Mouse (Mus musculus): Measurements from ENCODE around the gene Pcbd2. TPM values are rescaled to one million over a fixed set of nuclear protein-coding genes. Genes with fewer than 3 reads are reported as not detected.

The Pcbd2 gene
- polyA plus RNA-seq (2012; rRNA removed), result 14.1 and 23.5 TPM in 2 replicates

- Histone ChIP-seq H3K27ac (ENCODE audit: insufficient read depth, low read length) (peak within 1 kb of the TSS; percentile 93), H3K4me3 (ENCODE audit: extremely low read depth, insufficient read depth, insufficient read length) (peak within 1 kb of the TSS; percentile 76)
- under 1% methylated on average over 73 of the region's 73 CpGs for WGBS
Observed at GRCm38 (mm10) chr13:55727120-55727838, at the start of gene Pcbd2. Pcbd2 (plus strand) TSS chr13:55727368.

GRCm38 (mm10) chr13:55682201-55682600 is 45.0 kb upstream of the Pcbd2 start:
- H3K27ac ChIP-seq (ENCODE audit: insufficient read depth, low read length), result no peak overlapping the region
- H3K27me3 ChIP-seq (ENCODE audit: control insufficient read depth, insufficient read depth, low read length), result no peaks in the 10 kb centered on the region
- H3K4me1 ChIP-seq (ENCODE audit: control insufficient read depth, insufficient read depth, insufficient read length), result no peaks in the 10 kb centered on the region
- TF ChIP-seq POLR2A (IDR thresholded peaks at IDR 0.05; ENCODE audit: low read depth, low read length) (no peak), CTCF (IDR thresholded peaks at IDR 0.05; ENCODE audit: extremely low read depth, insufficient read depth, insufficient read length, insufficient replicate concordance) (no peak)
- H3K4me3 ChIP-seq (ENCODE audit: extremely low read depth, insufficient read depth, insufficient read length), result no peak overlapping the region
- 94% methylated on average over 9 of the region's 9 CpGs for WGBS
- H3K36me3 ChIP-seq (ENCODE audit: control insufficient read depth, insufficient read depth, low read length), result peaks cover 19% of the 10 kb centered on the region
- DNase-seq (ENCODE audit: low read depth in 1 of 2, low spot score in 2 of 2), result no peak

More at GRCm38 (mm10) chr13:55727120-55727838, at the start of gene Pcbd2:
- Histone ChIP-seq H3K36me3 (ENCODE audit: control insufficient read depth, insufficient read depth, low read length) (peaks cover 2% of the 10 kb centered on the region; the same call in 1 of the 2 replicates), H3K27me3 (ENCODE audit: control insufficient read depth, insufficient read depth, low read length) (no peaks in the 10 kb centered on the region), H3K4me1 (ENCODE audit: control insufficient read depth, insufficient read depth, insufficient read length) (no peaks in the 10 kb centered on the region)
- peak; percentile 67 to 89 for DNase-seq (ENCODE audit: low read depth in 1 of 2, low spot score in 2 of 2)
- TF ChIP-seq POLR2A (IDR thresholded peaks at IDR 0.05; ENCODE audit: low read depth, low read length), result peak; percentile 42
- no peak for TF ChIP-seq CTCF (IDR thresholded peaks at IDR 0.05; ENCODE audit: extremely low read depth, insufficient read depth, insufficient read length, insufficient replicate concordance)

GRCm38 (mm10) chr13:55683581-55683980 is 43.6 kb upstream of the Pcbd2 start:
- Histone ChIP-seq H3K4me1 (ENCODE audit: control insufficient read depth, insufficient read depth, insufficient read length) (no peaks in the 10 kb centered on the region), H3K27me3 (ENCODE audit: control insufficient read depth, insufficient read depth, low read length) (no peaks in the 10 kb centered on the region), H3K27ac (ENCODE audit: insufficient read depth, low read length) (no peak overlapping the region), H3K4me3 (ENCODE audit: extremely low read depth, insufficient read depth, insufficient read length) (no peak overlapping the region), H3K36me3 (ENCODE audit: control insufficient read depth, insufficient read depth, low read length) (peaks cover 12% of the 10 kb centered on the region)
- 91% methylated on average over 3 of the region's 3 CpGs for WGBS
- no peak for DNase-seq (ENCODE audit: low read depth in 1 of 2, low spot score in 2 of 2)
- TF ChIP-seq POLR2A (IDR thresholded peaks at IDR 0.05; ENCODE audit: low read depth, low read length), result no peak
- TF ChIP-seq CTCF (IDR thresholded peaks at IDR 0.05; ENCODE audit: extremely low read depth, insufficient read depth, insufficient read length, insufficient replicate concordance), result no peak

GRCm38 (mm10) chr13:55686107-55686633 is 41.0 kb upstream of the Pcbd2 start:
- WGBS, result 78% methylated on average over 9 of the region's 9 CpGs
- peaks cover 5% of the 10 kb centered on the region for H3K36me3 ChIP-seq (ENCODE audit: control insufficient read depth, insufficient read depth, low read length)
- H3K27ac ChIP-seq (ENCODE audit: insufficient read depth, low read length), result no peak overlapping the region
- TF ChIP-seq CTCF (IDR thresholded peaks at IDR 0.05; ENCODE audit: extremely low read depth, insufficient read depth, insufficient read length, insufficient replicate concordance) (no peak), POLR2A (IDR thresholded peaks at IDR 0.05; ENCODE audit: low read depth, low read length) (no peak)
- no peak overlapping the region for H3K4me3 ChIP-seq (ENCODE audit: extremely low read depth, insufficient read depth, insufficient read length)
- no peaks in the 10 kb centered on the region for H3K4me1 ChIP-seq (ENCODE audit: control insufficient read depth, insufficient read depth, insufficient read length)
- no peaks in the 10 kb centered on the region for H3K27me3 ChIP-seq (ENCODE audit: control insufficient read depth, insufficient read depth, low read length)
- no peak for DNase-seq (ENCODE audit: low read depth in 1 of 2, low spot score in 2 of 2)

- no peak for DNase-seq (ENCODE audit: low read depth in 1 of 2, low spot score in 2 of 2)
- no peak overlapping the region for H3K27ac ChIP-seq (ENCODE audit: insufficient read depth, low read length)
- H3K27me3 ChIP-seq (ENCODE audit: control insufficient read depth, insufficient read depth, low read length), result no peaks in the 10 kb centered on the region
- no peak overlapping the region for H3K4me3 ChIP-seq (ENCODE audit: extremely low read depth, insufficient read depth, insufficient read length)
- TF ChIP-seq CTCF (IDR thresholded peaks at IDR 0.05; ENCODE audit: extremely low read depth, insufficient read depth, insufficient read length, insufficient replicate concordance), result no peak
- no peak for TF ChIP-seq POLR2A (IDR thresholded peaks at IDR 0.05; ENCODE audit: low read depth, low read length)
- WGBS, result 75% methylated on average over 4 of the region's 4 CpGs
- no peaks in the 10 kb centered on the region; the same call in 1 of the 2 replicates for H3K4me1 ChIP-seq (ENCODE audit: control insufficient read depth, insufficient read depth, insufficient read length)
- no peaks in the 10 kb centered on the region for H3K36me3 ChIP-seq (ENCODE audit: control insufficient read depth, insufficient read depth, low read length)
Observed at GRCm38 (mm10) chr13:55687927-55688602, 39.1 kb upstream of the Pcbd2 start.

GRCm38 (mm10) chr13:55692535-55693242 is 34.5 kb upstream of the Pcbd2 start, which contains the start of gene B230219D22Rik:
B230219D22Rik (plus strand) TSS chr13:55693124.
- under 1% methylated on average over 51 of the region's 51 CpGs for WGBS
- Histone ChIP-seq H3K4me3 (ENCODE audit: extremely low read depth, insufficient read depth, insufficient read length) (peak within 1 kb of the TSS; percentile 99), H3K27ac (ENCODE audit: insufficient read depth, low read length) (peak within 1 kb of the TSS; percentile 94), H3K4me1 (ENCODE audit: control insufficient read depth, insufficient read depth, insufficient read length) (peaks cover 7% of the 10 kb centered on the region), H3K27me3 (ENCODE audit: control insufficient read depth, insufficient read depth, low read length) (no peaks in the 10 kb centered on the region), H3K36me3 (ENCODE audit: control insufficient read depth, insufficient read depth, low read length) (no peaks in the 10 kb centered on the region)
- DNase-seq (ENCODE audit: low read depth in 1 of 2, low spot score in 2 of 2), result peak; percentile 82 to 83
- TF ChIP-seq CTCF (IDR thresholded peaks at IDR 0.05; ENCODE audit: extremely low read depth, insufficient read depth, insufficient read length, insufficient replicate concordance), result no peak
- peak; percentile 86 for TF ChIP-seq POLR2A (IDR thresholded peaks at IDR 0.05; ENCODE audit: low read depth, low read length)

All from spleen, adult 2 months (tissue).